Mouse (Mus musculus) embryonic facial prominence, embryonic 11.5 days (tissue): ENCODE measurements at regions not wholly inside any gene's neighbourhood (a gene's known extent, or its start where the extent isn't known, plus 50 kb on each side); places are given as distances from the start of the nearest gene placed in this dataset.

Source experiments
- ATAC-seq: fragments of 200-750 bp; cut with Nextera tagmentation; replicated peaks from 2 replicates; pipeline ENCODE4 v1.8.0; 2017; ENCODE audit warnings: low read depth; ENCODE audit not compliant: insufficient number of reproducible peaks, low FRiP score, low TSS enrichment
- DNase-seq: peaks from one replicate; pipeline ENCODE4 v3.0.0-alpha.2; 2015; ENCODE audit warnings: low spot score
- H3K27ac ChIP-seq: fragments of 300-500 bp; sonication (generic); replicated peaks from 2 replicates; pipeline ENCODE4 v1.5.1; 2014; ENCODE audit warnings: mild to moderate bottlenecking, low read depth, low read length, control low read depth
- H3K27me3 ChIP-seq: fragments of 300-500 bp; sonication (generic); 2 replicates; pipeline ENCODE4 v1.6.1; 2014; ENCODE audit warnings: mild to moderate bottlenecking, low read length, moderate library complexity, mixed read lengths; ENCODE audit not compliant: control insufficient read depth, insufficient read depth
- H3K36me3 ChIP-seq: fragments of 300-500 bp; sonication (generic); replicated peaks from 2 replicates; pipeline ENCODE4 v1.6.1; 2014; ENCODE audit warnings: low read depth, mild to moderate bottlenecking, low read length, moderate library complexity, mixed read lengths; ENCODE audit not compliant: control insufficient read depth, insufficient read depth
- H3K4me1 ChIP-seq: fragments of 300-500 bp; sonication (generic); 2 replicates; pipeline ENCODE4 v1.6.1; 2014; ENCODE audit warnings: low read length, mixed read lengths; ENCODE audit not compliant: control insufficient read depth, insufficient read depth
- H3K4me2 ChIP-seq: fragments of 300-500 bp; sonication (generic); 2 replicates; pipeline ENCODE4 v1.6.1; 2014; ENCODE audit warnings: low read depth, mild to moderate bottlenecking, control low read depth, low read length, moderate library complexity
- H3K4me3 ChIP-seq: fragments of 300-500 bp; sonication (generic); 2 replicates; pipeline ENCODE4 v1.5.1; 2014; ENCODE audit warnings: low read depth, low read length, control low read depth
- H3K9ac ChIP-seq: fragments of 300-500 bp; sonication (generic); replicated peaks from 2 replicates; pipeline ENCODE4 v1.6.1; 2014; ENCODE audit warnings: mild to moderate bottlenecking, control low read depth, low read length
- H3K9me3 ChIP-seq: fragments of 300-500 bp; sonication (generic); replicated peaks from 2 replicates; pipeline ENCODE4 v1.6.1; 2016; ENCODE audit warnings: mild to moderate bottlenecking, low read length, inconsistent platforms, mixed read lengths; ENCODE audit not compliant: control insufficient read depth
- WGBS: fragments of 180-500 bp; shearing (Covaris S2); extraction: QIAGEN DNeasy Blood & Tissue Kit; methylation state at CpG from one replicate; pipeline ENCODE4 v1.1.7; 2014; 5-methylcytosine and 5-hydroxymethylcytosine counted together

DNA sequence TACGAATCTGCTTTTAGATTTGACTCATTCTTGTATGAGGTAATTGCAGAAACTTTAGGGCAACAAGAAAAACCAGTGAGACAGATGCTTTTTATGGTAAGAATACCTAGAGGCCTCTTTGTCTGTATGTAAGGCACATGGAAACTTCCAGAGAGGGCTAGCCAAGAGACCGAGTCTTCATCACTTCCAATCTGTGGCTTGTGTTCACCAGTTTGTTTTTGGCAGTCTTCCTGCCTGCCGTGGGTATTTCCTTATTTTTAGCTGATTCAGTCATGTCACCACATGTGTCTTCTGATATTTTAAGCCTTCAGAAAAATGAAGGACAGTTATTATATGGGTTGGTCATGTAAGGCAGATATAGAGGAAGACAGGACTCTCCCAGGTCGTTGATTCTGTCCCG lies 100.2 kb upstream of the Ncam1 start:
- 85% methylated on average over 5 of the region's 5 CpGs for WGBS
- no peak overlapping the region for H3K4me2 ChIP-seq
- H3K4me3 ChIP-seq = no peak overlapping the region
- no peaks in the 10 kb centered on the region for H3K9me3 ChIP-seq
- H3K36me3 ChIP-seq = no peaks in the 10 kb centered on the region
- no peaks in the 10 kb centered on the region for H3K4me1 ChIP-seq
- DNase-seq (no peak), ATAC-seq (no peak)
- no peak overlapping the region for H3K27ac ChIP-seq
- no peaks in the 10 kb centered on the region for H3K27me3 ChIP-seq
- no peak overlapping the region for H3K9ac ChIP-seq

- no peak overlapping the region for H3K27ac ChIP-seq
- no peaks in the 10 kb centered on the region for H3K9me3 ChIP-seq
- WGBS = 71% methylated on average over 12 of the region's 12 CpGs
- no peaks in the 10 kb centered on the region for H3K36me3 ChIP-seq
- no peaks in the 10 kb centered on the region for H3K27me3 ChIP-seq
- H3K4me1 ChIP-seq = no peaks in the 10 kb centered on the region
- no peak for DNase-seq
- no peak for ATAC-seq
- no peak overlapping the region for H3K9ac ChIP-seq
- H3K4me2 ChIP-seq = no peak overlapping the region
- H3K4me3 ChIP-seq = no peak overlapping the region
Measured at GRCm38 (mm10) chr9:49884516-49885343, 86.0 kb upstream of the Ncam1 start.

- Histone ChIP-seq H3K4me1 (no peaks in the 10 kb centered on the region), H3K9me3 (no peaks in the 10 kb centered on the region), H3K27ac (no peak overlapping the region), H3K4me3 (no peak overlapping the region), H3K27me3 (no peaks in the 10 kb centered on the region), H3K36me3 (no peaks in the 10 kb centered on the region), H3K4me2 (no peak overlapping the region), H3K9ac (no peak overlapping the region)
- WGBS = 26% methylated on average over 3 of the region's 3 CpGs
- ATAC-seq (peak; percentile 72; the same call in 1 of the 2 replicates), DNase-seq (no peak)
Measured at GRCm38 (mm10) chr9:49879361-49880128, 80.8 kb upstream of the Ncam1 start.

DNA sequence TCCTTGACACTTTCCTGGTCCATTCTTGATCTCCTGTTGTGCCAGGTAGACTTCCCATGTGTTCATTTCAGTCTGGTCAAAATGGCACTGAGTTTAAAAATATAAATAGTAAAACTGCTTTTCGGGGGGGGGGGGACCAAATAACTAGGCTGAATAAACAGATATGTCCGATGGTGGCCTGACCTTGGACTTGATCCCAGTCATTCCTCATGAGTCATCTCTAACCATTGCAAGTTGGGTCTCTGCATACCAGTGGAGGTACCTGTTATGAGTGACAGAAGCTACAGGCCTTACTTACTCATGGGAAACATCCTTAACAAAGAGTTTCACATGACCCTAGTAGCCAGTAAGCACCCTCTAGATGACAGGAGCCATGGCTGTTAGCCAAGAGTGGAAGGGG lies 76.2 kb upstream of the Ncam1 start:
- ATAC-seq = no peak
- DNase-seq = no peak
- Histone ChIP-seq H3K36me3 (no peaks in the 10 kb centered on the region), H3K9ac (no peak overlapping the region), H3K4me1 (no peaks in the 10 kb centered on the region), H3K9me3 (no peaks in the 10 kb centered on the region), H3K27ac (no peak overlapping the region), H3K4me3 (no peak overlapping the region), H3K27me3 (no peaks in the 10 kb centered on the region), H3K4me2 (no peak overlapping the region)
- 87% methylated on average over 2 of the region's 2 CpGs for WGBS

DNA sequence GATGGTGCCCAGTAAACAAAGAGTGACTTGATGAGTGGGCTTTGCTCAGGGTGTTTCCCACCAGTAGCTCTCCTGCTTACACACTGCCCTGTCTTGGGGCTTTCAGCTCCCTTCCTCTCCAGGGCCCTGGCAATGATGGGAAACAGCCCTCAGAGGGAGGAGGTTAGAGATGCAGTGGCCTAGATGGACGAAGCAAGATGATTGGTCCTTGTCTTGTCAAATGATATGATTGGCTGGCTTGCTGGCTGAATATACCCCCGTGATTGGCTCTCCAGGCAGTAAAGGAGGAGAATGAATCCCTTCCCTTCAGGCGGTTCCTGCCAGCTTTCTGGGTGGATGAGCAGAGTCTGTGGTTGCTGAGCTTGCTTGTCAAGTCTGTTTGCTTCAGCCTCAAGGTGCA lies 74.8 kb upstream of the Ncam1 start:
- no peaks in the 10 kb centered on the region for H3K9me3 ChIP-seq
- H3K27me3 ChIP-seq = no peaks in the 10 kb centered on the region
- H3K4me2 ChIP-seq = peak overlapping the region; percentile 41
- WGBS = 0% methylated on average over 3 of the region's 3 CpGs
- H3K36me3 ChIP-seq = no peaks in the 10 kb centered on the region
- peak; percentile 84 for DNase-seq
- H3K4me1 ChIP-seq = no peaks in the 10 kb centered on the region
- peak overlapping the region; percentile 48 for H3K9ac ChIP-seq
- peak overlapping the region; percentile 14 for H3K4me3 ChIP-seq
- ATAC-seq = peak; percentile 92
- H3K27ac ChIP-seq = no peak overlapping the region

GRCm38 (mm10) chr9:49851522-49851921 lies 52.8 kb upstream of the Ncam1 start:
- no peak for ATAC-seq
- H3K4me2 ChIP-seq = no peak overlapping the region
- H3K36me3 ChIP-seq = no peaks in the 10 kb centered on the region
- no peak overlapping the region for H3K27ac ChIP-seq
- DNase-seq = no peak
- no peaks in the 10 kb centered on the region for H3K4me1 ChIP-seq
- no peak overlapping the region for H3K4me3 ChIP-seq
- 82% methylated on average over 3 of the region's 3 CpGs for WGBS
- no peaks in the 10 kb centered on the region for H3K27me3 ChIP-seq
- no peaks in the 10 kb centered on the region for H3K9me3 ChIP-seq
- no peak overlapping the region for H3K9ac ChIP-seq

DNA sequence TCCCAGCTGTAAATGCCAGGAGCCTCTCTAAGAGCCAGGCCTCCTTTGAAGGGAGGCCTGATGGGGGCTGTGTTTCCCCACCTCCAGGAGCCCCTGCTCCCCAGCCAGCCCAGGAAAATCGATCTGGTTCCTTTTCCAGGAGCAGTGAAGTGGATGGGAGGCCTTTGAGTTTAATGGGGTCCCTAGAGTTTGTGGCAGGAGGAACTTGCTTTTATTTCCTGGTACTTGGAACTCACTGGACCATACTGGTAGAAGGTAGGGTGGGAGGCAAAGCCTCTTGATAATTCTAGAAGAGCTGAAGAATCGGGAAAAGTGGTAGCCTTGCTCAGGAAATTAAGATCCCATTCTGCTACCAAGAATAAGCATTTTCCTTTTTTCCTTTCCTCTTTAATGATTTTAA lies 50.7 kb upstream of the Ncam1 start:
- H3K27me3 ChIP-seq = no peaks in the 10 kb centered on the region
- WGBS = 38% methylated on average over 2 of the region's 2 CpGs

DNA sequence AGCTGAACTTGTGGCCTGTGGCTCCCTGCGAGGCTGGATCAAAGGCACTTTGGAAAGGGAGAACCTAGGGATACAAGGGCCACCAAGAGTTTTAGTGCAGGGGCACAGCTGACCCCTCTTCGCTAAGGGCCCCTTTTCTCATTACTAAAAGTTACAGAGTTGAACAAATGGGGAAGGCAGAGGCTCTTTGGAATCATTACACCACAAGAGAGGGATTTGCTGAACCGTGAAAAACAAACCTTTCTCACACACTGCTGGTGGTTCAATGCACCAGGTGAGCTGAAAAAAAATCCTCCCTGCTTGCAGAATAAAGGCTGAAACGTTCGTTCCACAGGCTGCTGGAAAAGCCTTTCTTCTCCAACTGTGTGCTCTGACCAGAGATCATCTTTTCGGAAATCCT lies 50.2 kb upstream of the Ncam1 start:
- no peak overlapping the region for H3K4me2 ChIP-seq
- H3K36me3 ChIP-seq = no peaks in the 10 kb centered on the region
- ATAC-seq (no peak), DNase-seq (peak; percentile 5)
- H3K9ac ChIP-seq = no peak overlapping the region
- no peak overlapping the region for H3K4me3 ChIP-seq
- 10% methylated on average over 6 of the region's 6 CpGs for WGBS
- no peaks in the 10 kb centered on the region for H3K4me1 ChIP-seq
- no peaks in the 10 kb centered on the region for H3K9me3 ChIP-seq
- no peaks in the 10 kb centered on the region for H3K27me3 ChIP-seq
- no peak overlapping the region for H3K27ac ChIP-seq

More for the DNA sequence above, 50.7 kb upstream of the Ncam1 start:
- DNase-seq (no peak), ATAC-seq (no peak)
- Histone ChIP-seq H3K27ac (no peak overlapping the region), H3K4me1 (no peaks in the 10 kb centered on the region), H3K36me3 (no peaks in the 10 kb centered on the region), H3K9ac (no peak overlapping the region), H3K4me3 (no peak overlapping the region), H3K9me3 (no peaks in the 10 kb centered on the region), H3K4me2 (no peak overlapping the region)
